Mouse (Mus musculus): ENCODE results near the gene Zfp648. TPM values are rescaled to one million over a fixed set of nuclear protein-coding genes. Genes with fewer than 3 reads are reported as not detected.

Gene Zfp648
- total RNA-seq (2021) = not detected

DNA sequence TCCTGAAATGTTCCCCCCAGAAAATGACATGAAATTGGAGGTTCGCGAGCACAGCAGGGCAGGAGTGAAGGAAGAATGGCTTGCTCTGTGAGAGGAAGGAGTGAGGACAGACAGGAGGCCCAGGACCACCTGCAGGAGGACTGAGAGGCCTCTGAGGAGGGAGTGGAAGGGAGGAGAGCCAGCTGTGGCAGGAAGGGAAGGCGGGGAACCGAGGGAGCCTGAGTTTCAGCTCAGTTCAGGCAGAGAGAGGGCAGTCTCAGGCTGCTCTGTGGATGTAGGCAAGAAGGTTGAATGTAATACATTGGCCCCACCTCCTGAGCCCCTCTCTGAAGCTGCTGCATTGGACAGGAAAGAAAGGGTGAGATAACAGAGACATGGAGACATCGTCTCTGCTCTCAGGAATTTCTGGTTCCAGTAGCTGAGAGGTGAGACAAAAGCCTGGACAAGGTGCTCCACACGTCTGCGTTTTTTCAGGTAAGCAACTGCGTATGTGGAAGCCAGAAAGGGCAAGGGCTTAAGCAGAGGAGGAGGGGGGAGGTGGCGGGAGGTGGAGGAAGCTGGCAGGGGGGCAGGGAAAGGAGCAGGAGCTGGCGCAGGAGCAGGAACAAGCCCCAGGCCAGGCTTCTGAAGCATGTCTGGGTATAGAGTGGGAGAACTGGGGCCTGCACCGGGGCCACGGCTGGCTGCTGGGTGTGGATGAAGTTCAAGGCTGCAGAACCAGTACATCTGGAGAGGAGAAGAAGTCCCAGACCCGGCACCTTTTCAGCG lies at the start of gene Zfp648:
Gene Zfp648, plus strand, starts transcription at position 233 of the 768 bp plus-strand sequence.
- no peak for DNase-seq
- intact Hi-C loops (cut with DNase I) = no loop called here

DNA sequence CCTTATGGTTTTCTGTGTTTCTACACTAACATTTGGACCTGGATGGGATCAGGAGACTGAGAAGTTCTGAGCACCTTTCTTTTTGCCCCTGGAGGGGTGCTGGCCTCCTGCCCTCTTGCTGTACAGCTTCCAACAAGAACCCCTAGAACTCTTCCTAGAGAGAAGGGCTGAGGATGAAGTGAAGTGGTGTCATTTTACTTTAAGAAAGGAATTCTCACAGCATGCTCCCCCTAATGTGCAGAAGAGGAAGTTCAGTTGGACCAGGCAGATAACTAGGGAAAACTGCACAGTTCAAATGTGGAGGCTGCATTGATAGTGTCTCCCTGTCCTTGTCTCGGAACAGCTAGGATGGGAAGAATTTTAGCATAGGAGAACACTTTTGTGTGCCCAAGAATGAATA lies 48.4 kb upstream of the Zfp648 start:
- intact Hi-C loops (cut with DNase I) = no loop called here
- no peak for DNase-seq

DNA sequence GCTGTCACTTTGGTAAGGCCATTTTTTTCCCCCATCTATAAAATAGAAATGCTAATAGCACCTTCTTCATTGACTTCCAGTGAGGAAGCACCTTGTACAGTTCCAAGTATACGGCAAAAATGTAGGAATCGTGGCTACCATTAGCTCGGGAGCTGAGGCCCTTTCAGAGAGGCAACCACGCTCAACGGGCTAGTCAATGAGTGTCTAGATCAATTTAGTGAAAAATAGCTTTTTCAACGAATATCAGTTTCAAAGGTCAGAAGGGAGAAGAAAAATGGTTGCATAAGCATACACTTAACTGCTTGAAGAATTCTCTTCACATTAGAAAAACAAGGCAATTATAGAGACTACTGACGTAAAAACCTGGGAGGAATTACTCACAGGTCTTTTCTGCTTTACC lies 47.2 kb upstream of the Zfp648 start:
- DNase-seq = no peak
- intact Hi-C loops (cut with DNase I) = no loop called here

DNA sequence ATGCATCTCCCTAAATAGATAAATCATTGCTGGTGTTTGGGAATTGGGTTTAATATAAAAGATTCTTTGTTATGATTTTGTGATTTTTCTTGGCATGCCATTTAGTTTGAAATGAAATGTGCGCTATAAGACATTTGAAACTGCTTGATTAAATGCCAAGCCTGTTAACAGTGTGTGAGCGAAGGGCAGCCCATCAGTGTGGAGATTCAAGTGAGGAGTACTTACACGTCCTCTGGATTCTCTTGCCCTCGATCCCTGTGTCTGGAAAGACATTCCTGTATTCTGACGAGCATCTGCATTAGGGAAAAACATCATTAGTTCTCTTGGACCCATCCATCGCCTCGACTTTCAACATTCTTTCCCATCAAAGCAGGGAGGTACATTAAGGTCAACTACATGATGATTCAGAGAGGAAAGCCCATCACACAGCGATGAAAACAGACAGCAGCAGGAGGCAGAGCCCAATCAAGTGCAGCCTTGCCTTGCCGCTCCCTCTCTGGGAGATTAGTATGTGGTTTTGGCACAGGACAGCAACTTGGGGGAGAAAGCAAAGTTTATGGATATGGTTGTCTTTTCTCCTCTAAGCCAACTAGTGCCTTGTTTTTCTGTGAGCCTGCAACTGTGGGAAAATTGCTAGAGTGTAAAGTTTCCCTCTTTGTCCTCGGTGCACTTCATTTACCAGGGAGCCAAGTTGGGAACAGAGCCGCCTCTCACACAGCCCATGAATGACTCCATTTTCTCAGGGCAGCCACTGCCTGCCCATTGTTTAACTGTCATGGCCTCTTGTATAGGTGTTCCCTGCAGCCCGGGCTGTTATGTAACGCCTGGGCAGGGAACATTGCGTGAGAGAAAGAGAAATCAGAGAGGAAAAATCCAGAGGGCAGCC lies 44.6 kb upstream of the Zfp648 start:
- peak in 1 of 2 experiments; percentile 38 for DNase-seq
- intact Hi-C loops (cut with DNase I) = no loop called here

DNA sequence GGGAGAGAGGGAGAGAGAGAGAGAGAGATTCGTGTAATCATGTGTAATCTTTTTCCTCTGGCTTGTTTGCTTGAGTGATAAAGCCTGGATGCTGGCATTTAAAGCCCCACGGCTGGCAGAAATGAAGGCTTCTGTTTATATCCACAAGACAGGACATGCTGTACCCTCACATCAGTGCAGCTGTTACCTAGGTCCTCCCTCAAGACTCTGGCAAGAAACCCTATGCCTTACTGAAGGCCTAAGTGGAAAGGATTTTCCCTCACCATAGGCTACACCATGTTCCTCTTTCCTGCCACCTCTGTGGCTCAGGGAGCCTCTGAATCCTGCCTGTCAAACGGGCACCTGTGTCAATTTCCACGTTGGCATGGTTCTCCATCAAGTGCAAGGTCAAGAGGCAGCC lies 43.9 kb upstream of the Zfp648 start:
- intact Hi-C loops (cut with DNase I) = no loop called here
- peak in 1 of 2 experiments; percentile 33 for DNase-seq

DNA sequence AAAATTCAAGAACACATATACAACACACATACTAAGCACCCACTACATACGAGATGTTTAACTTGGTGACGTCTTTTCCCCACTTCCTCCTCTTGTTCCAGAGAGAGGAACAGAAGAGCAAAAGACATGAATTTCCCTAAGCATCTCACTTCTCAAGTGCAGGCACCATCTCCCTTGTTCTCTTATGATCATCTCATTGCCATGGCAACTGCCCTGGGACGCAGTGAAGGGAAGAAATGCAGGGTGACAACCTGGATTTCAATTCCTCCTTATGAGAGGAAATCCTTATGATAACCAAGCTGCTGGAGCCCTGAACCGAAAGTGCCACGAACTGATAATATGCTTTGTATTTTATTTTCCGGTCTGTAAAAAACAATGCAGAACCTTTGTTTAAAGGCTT lies 33.3 kb upstream of the Zfp648 start:
- intact Hi-C loops (cut with DNase I) = no loop called here
- DNase-seq = no peak

DNA sequence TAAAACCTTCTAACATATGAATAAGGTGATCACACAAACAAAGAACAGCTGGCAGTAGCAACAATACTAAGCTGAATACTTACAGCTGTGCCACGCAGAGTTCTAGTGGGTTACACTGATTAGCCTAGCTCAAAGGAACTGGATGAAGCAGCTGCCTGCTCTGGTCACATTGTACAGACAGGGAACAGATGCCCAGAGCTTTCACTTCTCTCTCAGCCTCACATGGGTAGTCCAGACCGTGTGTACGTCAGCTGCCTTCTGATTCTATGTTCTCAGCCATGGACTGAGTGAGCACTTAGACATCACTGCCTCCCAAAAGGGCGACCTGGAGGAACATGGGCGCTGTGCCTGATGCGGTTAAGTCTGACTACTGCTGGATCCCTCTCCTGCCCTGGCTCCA lies 25.7 kb upstream of the Zfp648 start:
- intact Hi-C loops (cut with DNase I) = no loop called here
- DNase-seq = no peak

DNA sequence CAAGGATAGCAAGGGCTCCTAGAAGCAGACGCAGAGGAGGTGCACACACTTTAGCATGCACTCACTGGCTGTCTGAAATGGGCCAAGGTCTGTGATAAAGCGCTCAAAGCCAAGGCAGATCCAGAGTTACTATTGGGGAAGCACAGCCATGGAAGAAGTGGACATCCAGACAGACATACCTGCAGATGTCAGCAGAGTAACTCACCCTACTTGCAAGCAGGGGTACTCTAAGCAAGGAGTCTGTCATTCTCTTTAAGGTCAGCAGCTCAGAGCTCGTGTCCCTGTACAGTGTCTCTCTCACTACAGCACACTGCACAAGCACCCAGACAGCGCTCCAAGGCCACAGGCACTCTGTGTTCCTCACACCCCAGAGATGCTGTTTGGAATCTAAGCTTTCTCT lies 23.2 kb upstream of the Zfp648 start:
- intact Hi-C loops (cut with DNase I) = no loop called here
- no peak for DNase-seq

DNA sequence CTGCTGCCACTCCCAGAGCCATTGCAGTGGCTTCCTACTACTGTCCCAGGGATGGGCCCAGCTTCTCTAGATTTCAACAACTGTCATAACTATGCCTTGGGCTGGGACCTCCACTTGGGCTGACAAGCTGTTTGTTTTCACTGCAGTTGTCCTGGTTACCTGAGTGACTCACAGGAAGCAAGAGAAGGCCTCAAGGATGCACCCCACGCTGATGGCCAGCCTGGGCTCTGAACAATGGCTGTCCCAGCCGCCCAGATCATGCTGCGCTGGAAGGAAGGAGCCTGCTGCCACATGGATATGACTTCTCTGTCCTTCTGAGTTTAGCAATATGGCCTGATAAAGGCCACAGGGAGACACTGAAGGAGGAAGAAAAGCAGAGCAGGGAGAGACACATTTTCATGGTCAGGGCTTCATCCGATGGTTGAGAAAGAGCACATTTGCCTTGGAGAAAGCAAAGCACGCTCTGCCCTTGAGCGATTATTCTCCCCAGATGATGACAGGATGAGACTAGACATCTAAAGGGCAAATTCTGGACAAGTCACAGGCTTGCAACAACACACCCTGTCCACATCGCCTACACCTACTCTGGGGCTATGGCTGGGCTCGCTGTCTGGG lies 22.3 kb upstream of the Zfp648 start:
- no peak for DNase-seq
- intact Hi-C loops (cut with DNase I) = no loop called here

DNA sequence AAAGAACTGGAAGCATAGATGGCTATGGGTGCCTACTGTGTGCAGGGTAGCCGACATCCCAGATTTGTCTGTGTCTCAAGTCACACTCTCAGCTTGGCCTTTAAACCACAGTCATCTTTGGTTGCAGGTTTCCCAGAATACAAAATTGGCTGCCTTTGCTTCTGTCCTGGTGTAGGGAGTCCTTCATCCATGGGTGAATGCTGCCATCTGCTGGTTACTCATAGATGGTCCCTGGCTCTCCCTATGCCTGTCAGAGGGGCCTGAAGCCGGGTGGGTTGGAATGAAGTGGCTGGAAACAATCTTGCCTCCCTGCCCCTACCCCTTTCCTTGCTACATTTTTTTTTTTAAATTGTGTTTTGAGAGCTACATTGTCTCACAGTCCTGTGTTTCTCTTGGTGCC lies 20.0 kb upstream of the Zfp648 start:
- DNase-seq = peak; percentile 76 to 81
- intact Hi-C loops (cut with DNase I) = loop anchor here (1.0 to 10.0 kb wide), 6 partner anchors 62 to 626 kb away; partner anchors contain the start of gene Npl

DNA sequence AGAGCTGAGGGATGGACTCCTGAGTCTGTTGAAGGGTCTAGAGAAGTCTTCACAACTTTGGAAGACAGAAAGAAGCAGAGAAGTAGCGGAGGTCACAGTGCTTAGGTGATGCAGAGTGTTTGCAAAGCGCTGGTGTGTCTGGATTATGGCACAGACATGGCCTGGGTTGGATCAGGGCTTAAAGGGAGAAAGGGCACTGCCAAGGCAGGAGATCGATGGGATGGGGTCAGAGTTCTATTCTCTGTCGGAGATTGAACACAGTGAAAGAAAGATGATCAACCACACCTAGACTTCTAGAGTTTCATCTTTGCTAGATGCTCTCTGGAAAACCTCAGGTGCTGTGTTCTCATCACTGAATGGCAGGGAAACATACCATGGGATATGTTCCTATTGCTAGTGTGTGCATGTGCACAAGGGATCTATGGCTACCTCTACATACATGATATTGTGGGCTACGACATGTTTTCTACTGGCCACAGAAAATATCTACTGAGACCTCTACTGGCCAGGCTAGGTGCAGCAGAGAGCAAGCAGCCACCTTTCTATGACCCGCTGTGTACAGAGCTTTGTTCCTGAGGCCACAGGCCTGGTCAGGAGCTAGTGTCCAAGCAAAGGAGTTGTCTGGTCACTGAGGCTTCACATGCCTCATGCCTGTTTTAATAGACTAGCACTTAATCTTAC lies 18.5 kb upstream of the Zfp648 start:
- intact Hi-C loops (cut with DNase I) = loop anchor here (5.0 to 10.0 kb wide), 2 partner anchors 375 to 628 kb away; partner anchors contain the start of gene Npl
- DNase-seq = no peak

DNA sequence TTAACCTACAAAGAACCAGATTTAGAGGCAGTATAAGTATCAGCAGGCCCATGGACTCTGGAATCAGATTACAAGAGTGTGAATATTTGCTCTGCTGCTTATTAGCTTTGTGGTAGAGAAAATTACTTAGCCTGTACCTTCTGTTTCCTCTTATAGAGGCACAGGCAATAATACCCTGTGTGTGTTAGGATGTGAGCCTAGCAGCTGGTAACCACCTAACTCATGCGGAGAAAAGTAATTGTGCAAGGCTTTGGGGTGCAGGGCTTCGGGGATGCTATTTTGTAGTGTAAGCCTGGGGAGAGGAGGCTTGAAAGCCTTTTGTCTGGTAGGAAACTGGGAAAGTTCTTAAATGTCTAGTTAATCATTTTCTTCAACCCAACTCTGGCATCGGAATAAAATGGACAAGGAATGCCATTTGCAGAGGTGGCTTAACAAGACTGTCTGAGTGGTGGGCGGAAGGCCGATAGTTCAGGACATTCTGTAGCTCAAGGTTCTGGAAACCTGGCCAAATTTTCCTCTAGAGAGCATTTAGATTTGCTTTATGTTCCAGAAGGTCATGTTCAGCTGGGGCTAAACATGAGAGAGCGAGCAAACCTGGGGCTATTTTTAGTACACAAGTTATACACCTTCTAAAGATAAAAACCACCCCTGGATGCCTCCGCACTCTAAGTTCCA lies 17.8 kb upstream of the Zfp648 start:
- intact Hi-C loops (cut with DNase I) = loop anchor here (5.0 to 10.0 kb wide), 2 partner anchors 376 to 628 kb away; partner anchors contain the start of gene Npl

DNA sequence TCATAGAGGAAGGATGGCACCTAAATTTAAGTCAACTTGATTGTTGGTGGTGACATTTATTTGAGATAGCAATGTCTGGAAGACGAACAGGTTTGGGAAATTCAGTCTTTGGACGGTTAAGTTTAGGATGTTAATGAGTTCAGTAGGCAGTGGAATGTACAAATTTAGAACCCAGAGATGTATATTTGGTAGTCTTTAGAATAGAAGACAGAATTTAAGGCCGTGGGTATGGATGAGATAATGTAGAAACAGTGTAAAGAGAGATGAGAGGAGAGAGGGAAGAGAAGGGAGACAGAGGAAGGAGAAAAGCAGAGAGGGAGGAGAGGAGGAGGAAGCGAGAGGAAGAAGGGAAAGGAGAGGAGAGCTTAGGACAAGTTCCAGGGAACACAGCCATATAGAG lies 12.8 kb upstream of the Zfp648 start:
- DNase-seq = no peak
- intact Hi-C loops (cut with DNase I) = loop anchor here (10.0 kb wide), 1 partner anchor 633 kb away; the partner anchor contains the start of gene Npl

More for the DNA sequence above, 17.8 kb upstream of the Zfp648 start:
- DNase-seq = no peak

DNA sequence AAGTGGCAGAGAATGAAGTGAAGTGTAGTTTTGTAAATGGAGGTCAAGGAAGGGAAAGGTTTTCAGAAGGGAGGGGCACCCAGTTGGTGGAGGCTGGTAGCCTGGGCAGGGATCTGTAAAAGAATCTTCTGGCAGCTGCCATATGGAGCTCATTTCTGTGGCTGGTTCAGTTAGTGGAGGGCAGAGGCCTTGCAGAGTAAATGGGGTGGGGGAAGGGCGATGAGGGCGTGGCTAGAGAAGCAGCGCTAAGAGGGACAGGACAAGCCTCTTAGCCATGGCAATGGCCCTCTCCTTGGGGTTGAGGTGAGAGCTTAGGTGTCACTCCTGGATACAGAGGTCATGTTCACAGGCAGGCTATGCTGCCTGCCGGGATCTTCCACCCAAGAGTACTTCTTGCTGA lies 12.4 kb upstream of the Zfp648 start:
- DNase-seq = no peak
- intact Hi-C loops (cut with DNase I) = loop anchor here (10.0 kb wide), 1 partner anchor 634 kb away; the partner anchor contains the start of gene Npl

DNA sequence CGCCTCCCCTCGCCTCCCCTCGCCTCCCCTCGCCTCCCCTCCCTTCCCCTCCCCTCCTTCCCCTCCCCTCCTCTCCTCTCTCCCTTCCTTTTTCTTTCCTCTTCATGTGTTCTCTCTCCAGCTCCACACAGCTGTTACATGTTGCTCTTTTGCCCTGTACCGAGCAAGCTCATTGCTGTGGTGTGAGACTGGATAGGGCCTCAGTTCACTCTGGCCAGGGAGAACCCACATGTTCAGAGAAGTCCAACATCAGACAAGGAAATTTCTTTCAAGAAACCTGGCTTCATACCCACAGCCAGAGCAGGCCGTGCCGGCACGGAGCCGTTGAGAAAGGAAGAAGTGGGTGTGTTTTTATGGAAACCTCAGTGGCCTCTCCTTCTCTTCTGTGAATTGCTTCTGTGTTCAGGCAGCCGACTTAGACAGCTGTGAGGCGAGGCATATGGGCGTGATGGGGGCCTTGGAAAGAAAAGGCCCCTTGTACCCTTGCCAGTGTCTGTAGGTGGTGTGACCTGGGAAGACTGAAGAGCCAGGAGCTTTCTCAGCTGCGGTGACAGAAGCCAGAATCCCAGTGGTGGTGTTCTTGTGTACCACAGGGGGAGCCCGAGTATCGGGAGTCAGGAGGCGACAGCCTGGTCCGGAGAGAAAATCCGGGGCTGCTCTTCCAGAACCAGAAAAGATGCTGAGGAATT lies 11.0 kb upstream of the Zfp648 start:
- intact Hi-C loops (cut with DNase I) = loop anchor here (10.0 kb wide), 2 partner anchors 535 to 635 kb away; partner anchors contain the start of gene Npl
- DNase-seq = peak; percentile 25 to 30

DNA sequence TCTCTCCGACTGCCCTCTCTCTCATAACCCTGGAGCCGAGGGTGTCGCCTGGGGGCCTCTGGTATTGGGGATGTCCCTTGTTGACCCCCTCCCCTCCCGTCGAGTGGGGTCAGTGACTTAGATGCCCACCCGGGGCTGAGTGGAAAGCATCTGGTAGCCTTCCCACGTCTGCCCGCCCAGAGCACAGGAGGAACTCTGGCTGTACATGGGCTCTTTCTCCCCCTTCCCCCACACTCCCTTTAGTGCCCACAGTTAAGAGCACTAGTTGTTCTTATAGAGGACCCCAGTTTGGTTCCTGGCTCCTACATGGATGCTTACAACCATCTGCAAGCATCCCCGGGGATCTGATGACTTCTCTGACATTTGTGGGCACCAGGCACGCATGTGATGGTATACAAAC lies 2.1 kb upstream of the Zfp648 start:
- intact Hi-C loops (cut with DNase I) = loop anchor here (10.0 kb wide), 1 partner anchor 526 kb away; no protein-coding TSS in a partner anchor
- DNase-seq = no peak

DNA sequence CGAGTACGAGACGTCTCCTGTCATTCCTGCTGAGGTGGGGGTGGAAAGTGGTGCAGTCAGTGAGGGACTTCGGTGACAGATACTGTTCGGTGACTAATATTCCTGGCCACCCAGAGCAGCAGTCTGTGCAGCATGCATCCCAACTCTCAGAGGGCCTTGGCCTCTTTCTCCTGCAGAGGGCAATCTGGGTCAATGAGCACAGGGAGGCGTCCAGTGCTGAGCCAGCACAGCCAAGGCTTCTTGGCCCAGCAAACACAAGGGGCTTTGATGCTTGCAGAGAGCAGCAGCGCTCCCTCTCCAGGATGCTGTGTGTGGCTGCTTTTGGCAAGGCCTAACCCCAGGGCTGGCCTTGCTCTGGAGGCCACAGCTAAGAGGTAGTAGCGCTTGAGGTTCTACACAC lies 1.6 kb downstream of the Zfp648 start:
- intact Hi-C loops (cut with DNase I) = no loop called here
- DNase-seq = no peak

DNA sequence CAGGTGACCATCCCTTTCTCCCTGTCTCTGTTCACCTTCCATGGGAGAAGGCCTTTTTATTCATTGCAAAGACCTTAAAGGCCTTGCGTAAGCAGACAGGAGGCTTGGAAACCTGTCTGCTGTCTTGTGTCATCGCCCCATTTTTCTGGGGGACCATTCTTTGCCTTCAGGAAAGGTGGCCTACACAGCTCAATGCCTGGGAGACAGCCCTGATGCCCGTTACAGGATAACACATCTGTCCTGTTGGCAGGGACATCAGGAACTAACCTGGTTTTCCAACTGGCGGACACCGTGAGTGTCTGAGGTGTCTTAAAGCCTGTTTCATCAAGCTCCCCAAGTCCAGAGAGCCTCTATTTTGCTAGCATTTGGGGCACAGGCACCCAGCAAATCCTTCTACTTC lies 2.4 kb downstream of the Zfp648 start:
- intact Hi-C loops (cut with DNase I) = no loop called here
- no peak for DNase-seq
